Mouse (Mus musculus) CD4-positive, CD25-positive, alpha-beta regulatory T cell (primary cell): Measurements from ENCODE around the gene Frzb. TPM values are rescaled to one million over a fixed set of nuclear protein-coding genes. Genes with fewer than 3 reads are reported as not detected.

ENCODE experiments used
- polyA plus RNA-seq: library from polyadenylated mRNA; unstranded; fragments of 100-300 nt; shearing (Covaris generic); gene quantifications from one replicate; pipeline ENCODE4 v1.2.1, GENCODE M21; 2017

Gene Frzb
- not detected for polyA plus RNA-seq

DNA sequence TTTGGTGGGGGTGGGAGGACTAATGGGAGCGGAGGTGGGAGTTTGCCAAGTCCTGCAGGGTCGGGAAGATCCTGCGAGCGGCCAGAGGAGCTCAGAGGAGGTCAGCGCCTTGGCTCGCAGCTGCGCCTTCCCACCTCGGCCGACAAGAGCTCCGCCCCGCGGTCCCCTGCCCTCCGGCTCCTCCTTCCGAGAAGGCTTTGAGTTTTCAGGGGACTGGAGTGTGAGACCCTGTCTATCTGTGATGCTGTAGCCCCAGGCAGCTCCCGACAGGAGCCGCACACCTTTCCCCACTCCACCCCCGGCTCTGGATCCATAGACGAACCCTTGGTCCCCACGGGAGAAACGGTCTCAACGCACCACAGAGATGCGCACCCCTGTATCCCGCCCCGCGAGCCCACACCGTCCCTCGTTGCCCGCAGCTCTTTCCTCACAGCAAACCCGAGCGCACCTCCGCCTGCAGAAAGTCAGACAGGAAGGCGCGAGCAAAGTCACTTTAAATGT, at the start of gene Frzb:
Gene Frzb (minus strand): TSS at position 335 of the 501 bp plus-strand sequence.

Other genes starting within 250 kb of the Frzb start
- gene Prdx6b, start 155.2 kb downstream of the Frzb start, polyA plus RNA-seq = not detected
- 54.9 TPM for gene Dnajc10, start 132.2 kb downstream of the Frzb start, polyA plus RNA-seq
- 9.2 TPM for gene Nckap1, start 133.8 kb upstream of the Frzb start, polyA plus RNA-seq
- gene Dusp19, start 169.4 kb upstream of the Frzb start, polyA plus RNA-seq = 14.6 TPM
- 29.1 TPM for gene Nup35, start 169.6 kb upstream of the Frzb start, polyA plus RNA-seq